Mouse (Mus musculus) retina, postnatal 7 days (tissue): ENCODE results near the gene Rwdd2a.

ENCODE experiments used
- DNase-seq: peaks from one replicate; pipeline ENCODE4 v3.0.0-alpha.2; 2012; ENCODE audit warnings: low read depth, low spot score

The Rwdd2a gene

DNA sequence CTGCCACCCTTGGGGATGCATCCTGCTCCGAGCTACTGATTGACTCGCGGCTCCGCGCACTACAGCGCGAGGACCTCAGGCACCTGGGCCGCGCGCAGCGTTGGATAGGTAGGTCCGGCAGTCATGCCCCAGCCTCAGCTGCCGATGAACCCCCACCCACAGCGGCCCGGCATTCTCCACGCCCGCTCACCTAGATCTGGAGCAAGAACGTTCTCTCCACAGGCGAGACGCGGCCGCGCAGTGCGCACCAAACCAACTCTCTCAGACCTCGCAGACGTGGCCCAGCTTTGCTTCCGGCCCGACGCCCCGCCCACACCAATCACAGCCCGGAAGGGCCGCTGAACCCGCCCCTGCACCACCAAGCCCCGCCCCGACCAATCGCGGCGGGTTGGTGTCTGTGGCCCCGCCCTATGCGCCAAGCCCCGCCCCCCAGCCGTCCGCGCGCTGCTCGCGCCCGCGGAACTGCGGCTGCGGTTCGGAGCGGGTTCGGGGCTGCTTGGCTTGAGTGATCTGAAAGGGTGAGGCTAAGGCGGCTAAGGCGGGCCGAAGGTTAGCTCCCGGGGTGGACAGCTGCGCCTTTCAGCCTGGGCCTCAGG, at the start of gene Rwdd2a, which contains the start of gene Pgm3:
Rwdd2a (plus strand) TSS at position 452 of the 596 bp plus-strand sequence.
Pgm3 (minus strand) TSS at position 303 of the 596 bp plus-strand sequence.
- peak; percentile 90 for DNase-seq

DNA sequence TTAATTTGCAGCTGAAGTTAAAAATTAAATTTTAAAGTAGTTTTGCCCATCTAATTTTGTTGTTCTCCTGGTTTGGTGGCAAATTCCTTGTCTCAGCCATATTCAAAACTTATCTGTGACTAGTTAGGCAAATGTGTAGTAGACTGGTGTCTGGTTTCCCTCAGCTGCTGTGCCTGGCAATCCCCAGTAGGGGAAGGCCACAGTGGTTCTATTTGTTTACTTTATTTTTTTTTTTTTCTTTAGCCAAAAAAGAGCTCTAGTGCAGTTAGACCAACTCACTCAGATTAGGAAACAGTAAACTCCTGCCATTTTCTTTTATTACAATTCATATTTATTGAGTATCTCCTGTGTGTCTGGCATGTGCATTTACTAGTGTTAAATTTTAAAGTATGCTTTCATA, 49.5 kb upstream of the Rwdd2a start:
- DNase-seq: no peak

DNA sequence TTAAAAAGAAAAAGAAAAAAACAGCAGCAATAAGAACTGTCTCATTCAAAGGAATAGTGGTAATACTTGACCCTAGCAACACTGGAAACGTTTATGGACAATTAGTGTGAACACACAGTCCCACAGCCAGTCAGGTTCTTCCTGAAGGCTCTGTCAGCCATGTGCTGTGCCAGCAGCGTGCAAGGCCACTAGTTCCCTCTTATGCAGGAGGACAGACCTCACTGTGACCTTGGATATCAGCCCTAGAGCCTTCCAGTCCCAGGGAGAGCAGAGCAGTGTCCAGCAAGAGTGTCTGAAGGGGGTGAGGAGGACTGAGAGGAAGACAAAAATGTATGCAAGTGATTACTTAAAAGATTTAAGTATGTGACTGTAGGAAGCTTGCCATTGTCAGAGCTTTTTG, 46.2 kb upstream of the Rwdd2a start:
- DNase-seq: no peak

DNA sequence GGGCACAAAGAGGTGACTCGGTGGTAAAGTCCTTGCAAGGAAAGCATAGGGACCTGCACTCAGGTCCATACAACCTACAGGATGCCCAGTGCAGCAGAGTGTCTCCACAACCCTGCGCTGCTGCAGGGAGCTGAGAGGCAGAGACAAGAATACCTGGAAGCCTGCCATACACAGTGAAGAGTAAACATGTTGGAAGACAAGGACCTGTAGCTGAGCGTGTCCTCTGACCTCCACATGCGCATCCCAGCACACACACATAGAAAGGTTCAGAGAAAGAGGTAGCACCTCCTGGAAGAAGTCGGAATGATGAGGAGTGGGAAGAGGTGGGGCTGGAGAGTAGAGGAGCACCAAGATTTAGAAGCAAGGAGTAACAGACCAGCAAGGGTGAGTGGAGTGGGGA, 37.7 kb upstream of the Rwdd2a start:
- no peak for DNase-seq

DNA sequence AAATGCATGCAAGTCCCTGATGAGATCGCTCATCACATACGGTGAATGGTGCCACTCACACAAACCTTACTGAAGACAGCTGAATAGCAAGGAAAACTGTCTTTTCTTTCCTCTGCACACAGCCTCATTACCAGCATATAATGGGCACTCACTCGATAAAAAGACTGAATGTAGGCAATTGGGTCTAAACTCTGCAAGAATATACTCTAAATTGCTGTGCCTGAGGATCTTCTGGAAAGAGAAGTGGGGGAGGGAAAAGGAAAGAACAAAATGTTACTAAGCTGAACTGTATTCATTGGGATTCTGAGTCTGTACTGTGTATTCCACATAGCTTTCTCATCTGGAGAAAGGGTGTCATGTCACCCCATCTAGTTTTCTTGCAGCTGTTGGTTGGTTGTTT, 28.3 kb upstream of the Rwdd2a start:
- DNase-seq: no peak

DNA sequence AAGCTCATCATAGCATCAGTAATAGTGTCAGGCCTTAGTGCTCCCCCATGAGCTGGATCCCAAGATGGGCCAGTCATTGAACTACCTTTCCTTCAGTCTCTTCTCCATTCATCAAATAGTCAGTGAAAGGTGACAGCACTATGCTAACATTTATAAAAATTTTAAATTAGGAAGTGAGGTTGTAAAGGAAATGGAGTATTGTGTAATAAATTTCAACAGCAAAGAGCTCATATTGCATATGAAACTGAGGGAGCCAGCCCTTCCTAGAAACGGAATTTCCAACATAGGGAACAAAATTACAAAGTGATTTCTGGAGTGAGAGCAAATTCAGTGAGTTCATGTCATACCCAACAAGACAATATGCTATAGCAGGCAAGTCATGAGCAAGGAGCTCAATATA, 27.2 kb upstream of the Rwdd2a start:
- DNase-seq: no peak

DNA sequence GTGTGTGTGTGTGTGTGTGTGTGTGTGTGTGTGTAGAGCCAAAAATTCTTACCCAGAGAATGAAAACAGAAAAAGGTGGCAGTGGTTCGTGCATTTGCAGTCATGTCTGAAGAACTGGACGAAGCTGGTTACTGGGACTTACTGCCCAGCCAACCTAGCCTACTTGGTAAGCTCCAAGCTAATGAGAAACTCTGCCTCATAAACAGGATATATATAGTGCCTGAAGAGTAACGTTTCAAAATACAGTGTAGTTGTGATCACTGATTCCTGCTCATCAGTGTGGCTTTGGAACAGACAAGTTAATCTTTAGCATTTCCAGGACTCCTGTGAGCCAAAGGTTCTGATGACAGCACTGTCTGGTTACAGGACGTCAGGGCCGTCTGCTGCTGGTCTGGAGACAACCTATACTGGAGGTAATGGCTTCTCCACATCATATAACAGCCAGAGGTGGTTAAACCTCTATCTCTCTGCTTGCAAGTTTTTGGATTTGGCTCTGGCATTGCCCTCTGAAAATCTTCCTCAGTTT, 22.1 kb upstream of the Rwdd2a start:
- no peak for DNase-seq

DNA sequence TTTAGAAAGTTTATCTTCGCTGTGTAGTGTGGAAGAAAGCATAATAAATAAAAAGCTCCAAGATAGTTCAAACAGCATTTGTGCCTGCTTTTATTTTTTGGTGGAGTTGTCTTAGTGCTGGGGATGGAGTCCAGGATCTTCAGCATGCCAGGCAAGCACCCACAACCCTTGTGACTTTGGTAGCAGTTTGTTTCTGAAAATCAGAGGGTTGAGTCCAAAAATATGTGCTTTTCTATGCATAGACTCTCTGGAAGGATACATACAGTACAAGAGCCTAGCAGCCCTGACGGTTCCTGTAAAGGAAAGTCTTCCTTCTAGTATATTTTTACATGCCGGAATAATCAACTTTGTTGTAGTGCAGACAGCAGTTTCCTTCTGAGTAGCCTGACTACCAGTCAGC, 21.1 kb upstream of the Rwdd2a start:
- no peak for DNase-seq

DNA sequence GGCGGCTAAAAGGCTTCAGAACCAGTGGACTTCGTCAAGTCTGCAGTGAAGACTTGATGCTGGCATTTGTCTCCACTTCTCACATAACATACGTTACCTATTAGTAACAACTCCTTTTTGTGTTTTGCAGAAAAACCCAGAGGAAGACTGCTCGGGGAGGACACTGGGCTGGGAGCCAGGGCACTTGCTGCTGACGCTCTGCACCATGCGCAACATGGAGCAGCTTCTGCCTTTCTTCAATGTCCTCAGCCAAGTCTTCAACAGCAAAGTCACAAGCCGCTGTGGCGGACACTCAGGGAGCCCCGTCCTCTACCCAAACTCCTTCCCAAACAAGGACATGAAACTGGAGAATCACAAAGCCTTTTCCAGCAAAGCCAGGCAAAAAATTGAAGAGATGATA, 17.9 kb upstream of the Rwdd2a start:
- DNase-seq: no peak

DNA sequence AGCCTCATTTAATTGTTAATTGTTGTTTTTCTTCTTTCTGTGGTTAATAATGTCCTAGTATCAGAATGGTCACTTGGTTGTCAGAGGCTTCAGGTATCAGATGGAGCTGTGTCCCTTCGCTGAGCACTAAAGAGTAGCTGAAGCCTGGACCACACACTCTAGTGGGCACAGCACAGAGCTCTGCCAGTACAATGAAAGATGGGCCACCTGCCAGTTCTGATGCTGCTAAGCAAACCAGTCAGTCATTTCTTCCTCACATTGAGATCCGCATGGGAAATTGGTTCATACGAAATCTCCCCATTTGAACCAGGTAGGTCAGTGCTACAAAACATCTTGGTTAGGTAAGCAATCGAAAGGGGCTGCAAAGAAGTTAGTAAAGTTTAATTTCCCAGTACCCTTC, 17.1 kb upstream of the Rwdd2a start:
- no peak for DNase-seq

DNA sequence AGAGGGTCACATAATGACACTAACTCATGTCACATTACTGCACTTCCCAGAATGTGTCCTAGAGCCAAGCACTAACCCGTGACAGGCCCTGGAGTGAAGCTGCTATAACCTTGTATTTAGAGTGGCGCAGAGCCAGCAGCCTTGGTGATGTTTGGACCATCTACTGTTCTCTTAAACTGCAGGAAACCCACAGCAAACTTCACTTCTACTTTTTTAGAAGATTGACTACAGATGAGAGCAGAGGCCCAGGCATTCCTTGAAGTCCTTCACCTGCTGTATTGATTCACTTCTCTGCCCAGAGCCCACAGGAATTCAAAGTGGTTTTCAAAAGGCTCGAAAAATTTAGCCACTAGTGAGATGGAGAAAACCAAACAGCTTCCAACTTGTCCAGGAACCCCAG, 11.2 kb upstream of the Rwdd2a start:
- DNase-seq: no peak

DNA sequence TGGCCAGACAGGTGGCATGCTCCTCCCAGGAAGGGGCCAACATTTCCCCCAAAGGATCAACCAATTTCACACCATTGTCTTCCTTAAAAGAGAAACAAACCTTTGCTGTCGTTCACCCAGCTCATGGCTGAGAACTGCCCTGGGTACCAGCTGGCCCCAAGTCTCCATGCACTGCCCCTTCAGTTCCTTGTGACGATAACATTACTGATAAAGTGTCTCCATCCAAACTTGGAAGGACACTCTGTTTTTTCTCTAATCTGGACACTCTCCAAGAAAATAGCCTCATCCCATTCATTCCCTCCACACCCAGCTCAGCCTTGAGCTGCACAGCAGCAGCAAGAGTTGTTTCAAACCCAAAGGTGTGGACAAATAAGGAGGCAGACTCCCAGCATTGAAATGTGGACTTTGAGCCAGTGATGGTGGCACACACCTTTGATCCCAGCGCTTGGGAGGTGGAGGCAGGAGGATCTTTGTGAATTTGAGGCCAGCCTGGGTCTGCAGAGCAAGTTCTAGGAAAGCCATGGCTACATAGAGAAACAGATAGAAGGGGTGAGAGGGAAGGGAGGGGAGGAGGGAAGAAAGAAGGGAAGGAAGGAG, 2.4 kb upstream of the Rwdd2a start:
- DNase-seq: no peak

DNA sequence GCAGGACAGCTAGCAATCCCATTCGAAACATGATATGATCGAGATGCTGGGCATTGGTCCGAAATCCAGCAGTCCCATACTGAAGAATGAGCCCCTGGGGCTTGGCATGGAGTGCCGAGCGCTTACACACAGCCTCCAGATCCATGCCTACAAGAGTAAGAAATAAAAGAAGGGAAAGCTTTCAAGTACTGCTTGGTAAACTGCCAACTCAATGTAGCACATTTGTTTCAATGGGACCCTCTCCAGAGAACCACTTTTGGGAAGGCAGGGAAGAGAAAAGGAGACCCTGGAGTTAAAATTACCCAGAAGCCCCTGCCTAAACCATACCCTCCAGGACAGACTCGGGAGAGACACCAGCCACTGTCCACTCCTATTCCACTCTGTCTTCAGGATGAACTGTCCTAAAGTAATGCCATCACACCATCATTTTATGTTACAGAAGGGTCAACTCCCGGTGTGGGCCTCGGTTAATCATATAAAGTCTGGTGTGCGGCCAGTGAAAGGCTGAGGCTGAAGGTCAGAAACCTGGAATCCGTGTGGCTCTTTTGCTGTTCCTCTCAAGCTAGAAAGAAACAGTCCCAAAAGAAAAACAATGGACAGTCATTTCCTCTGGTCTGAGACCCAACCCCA, 1.4 kb upstream of the Rwdd2a start:
- DNase-seq: no peak

DNA sequence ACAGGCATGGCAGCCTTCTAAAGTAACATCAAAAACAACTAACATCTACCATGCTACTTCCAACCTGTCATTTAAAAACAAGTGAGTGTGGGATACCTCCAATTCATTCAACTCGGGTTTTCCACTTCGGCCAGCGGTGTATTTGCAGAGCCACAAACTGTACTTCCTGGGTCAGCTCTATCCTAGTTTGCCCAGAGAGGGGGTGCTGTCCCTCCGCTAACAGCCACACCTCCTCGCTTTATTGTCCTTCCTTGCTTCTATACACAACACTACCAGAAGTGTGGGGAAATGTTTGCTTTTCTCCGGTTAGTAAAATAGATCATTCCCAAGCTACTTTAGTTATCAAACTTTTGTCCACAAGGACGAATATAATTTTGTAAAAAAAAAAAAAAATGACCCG, 845 bp upstream of the Rwdd2a start:
- no peak for DNase-seq

DNA sequence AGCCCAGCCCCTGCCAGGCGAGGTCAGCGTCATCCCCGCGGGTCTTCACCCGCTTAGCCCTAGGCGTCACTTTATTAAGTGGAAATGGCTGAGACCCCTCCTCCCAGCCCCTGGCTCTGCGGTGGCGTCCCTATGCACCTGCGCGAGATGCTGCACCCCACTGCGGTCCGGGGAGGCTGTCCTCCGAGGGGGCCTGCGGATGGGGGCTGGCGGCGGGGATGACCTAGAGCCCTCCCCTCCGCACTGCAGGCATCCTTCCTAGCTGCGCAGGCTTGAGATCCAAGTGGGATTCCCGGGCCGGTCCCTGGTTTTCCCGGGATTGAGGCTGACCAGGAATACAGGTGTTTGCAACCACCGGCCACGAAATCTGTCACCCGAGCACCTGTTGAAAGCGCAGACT, 405 bp downstream of the Rwdd2a start:
- DNase-seq: no peak

DNA sequence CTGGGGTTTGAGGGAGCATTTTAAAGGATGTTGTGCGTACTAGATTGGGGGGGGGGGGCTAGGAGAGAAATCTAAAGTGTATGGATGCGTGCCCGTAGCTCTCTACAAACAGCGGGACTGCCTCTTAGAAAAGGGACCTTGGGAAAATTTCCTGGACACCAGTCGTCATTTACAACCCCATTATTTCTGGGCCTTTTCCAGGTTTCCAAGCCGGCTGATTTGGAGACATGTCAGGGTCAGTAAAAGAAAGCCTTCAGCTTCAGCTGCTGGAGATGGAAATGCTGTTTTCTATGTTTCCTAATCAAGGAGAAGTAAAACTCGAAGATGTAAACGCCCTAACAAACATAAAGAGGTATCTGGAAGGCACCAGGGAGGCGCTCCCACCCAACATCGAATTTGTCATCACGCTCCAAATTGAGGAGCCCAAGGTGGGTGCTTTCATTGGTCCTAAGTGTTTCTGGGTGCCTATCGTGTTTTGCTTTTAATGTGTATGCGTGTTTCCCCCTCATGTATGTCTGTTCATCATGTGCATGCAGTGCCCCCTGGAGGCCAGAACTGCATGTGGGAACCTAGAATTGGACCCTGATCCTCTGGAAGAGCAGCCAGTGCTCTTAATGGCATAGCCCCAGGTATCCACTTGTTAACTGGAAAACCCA, 973 bp downstream of the Rwdd2a start:
- peak; percentile 56 for DNase-seq

DNA sequence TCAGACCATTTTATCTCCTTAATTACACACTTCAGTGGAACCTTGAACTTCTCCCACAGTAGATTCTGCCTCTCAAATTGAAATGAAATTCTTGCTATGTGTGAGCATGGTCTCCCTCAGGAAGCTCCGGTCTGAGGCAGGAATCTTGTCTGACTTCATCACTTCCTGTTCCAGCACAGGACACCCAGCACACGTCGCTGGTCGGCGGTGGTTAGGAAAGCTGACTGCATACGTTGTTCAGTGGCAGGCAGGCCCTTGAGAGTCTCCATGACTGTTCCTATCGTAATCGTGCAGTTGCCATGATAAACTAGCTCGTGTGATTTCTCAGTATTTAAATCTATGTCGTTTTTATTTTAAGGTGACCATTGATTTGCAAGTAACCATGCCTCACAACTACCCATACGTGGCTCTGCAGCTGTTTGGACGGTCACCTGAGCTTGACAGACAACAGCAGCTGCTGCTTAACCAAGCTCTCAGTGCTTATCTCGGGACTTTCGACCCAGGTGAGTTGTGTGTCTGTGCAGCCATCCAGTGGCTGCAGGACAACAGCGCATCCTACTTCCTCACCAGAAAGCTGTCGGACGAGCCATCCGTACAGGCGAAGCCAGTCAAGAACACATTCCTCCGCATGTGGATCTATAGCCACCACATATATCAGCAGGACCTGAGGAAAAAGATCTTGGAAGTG, 2.0 kb downstream of the Rwdd2a start:
- no peak for DNase-seq

DNA sequence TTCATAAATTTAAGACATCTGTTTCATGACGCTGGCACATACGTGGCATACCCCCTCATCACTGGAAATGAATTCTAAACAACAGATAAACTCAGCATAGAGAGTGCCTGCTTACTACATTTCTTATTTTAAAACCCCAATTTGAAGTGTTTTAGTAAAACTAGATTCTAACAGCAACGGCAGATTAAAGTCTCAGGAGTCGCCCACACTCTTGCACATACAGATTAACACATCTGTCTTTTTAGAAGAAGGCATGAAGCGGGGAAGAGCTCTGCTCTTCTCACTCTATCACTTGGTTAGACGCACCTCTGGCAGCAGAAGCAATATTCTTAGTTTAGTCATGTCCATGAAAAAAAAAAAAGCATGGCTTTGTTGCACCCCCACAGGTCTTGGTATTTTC, 3.4 kb downstream of the Rwdd2a start:
- no peak for DNase-seq

DNA sequence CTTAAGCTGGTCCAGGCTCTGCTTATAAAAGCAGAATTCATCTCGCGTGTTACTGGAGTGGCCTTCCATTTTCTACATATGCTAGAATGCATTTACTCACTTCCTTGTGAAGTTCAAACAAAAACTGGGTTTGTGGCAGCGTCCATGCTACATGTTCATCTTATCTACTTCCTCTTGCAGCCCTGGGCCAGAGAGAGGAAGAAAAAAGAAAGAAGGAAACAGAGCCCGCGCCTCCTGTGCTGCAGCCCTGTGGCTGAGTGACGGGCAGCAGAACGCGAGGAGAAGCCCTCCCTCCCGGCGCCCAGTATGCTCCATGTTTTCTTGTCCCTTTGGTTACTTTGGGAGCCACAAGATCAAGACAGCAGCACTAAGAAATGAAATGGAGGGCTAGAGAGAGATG, 7.9 kb downstream of the Rwdd2a start:
- DNase-seq: no peak

DNA sequence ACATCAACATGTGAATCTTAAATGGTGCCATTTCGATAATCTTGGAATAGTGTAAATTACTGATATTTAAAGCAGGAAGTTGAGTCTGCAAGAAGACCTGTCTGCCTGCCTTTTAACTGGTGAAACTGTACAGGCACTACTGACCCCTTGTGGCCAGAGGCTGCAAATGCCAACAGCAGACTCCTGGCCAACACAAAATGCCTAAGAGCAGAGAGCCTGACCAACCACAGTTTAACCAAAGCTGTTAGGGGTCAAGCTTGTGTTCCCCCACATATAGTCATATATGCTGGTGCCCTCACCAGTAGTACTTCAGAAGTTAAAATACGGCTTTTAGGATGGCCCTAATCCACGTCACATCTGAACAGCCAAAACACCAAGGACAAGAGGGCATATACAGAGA, 11.9 kb downstream of the Rwdd2a start:
- DNase-seq: peak; percentile 49

DNA sequence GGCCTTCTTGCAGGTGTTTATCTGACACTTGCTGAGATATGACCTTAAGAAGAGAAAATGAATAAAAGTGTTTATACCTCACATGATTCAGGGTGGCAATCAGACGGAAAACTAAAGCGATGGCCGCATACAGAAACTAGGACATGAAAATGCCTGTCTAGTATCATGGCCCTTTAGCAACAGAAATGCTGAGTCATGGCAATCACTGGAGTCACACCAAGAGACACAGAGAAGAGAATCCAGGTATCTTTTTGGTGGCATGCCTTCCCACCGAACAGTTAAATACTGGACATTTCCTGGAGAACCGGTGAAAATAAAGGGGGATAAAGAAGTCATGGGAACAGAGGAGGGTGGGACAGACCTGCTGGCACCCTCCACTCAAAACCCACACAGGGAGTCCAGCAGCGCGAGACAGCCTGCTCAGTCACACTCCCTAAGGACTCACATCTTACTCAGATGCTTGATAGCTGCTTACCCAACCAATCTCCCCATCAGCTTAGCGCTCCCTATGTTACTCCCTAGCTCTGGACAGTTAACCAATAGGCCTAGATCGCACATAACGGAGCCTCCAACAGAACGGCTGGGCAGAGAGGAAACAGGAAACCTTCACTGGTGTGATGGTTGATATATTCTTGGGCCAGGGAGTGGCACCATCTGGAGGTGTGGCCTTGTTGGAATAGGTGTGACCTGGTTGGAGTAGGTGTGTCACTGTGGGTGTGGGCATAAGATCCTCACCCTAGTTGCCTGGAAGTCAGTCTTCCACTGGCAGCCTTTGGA, 15.4 kb downstream of the Rwdd2a start:
- no peak for DNase-seq
